Mouse (Mus musculus): Measurements from ENCODE around the gene Clec12a.

GRCm38 (mm10) chr6:129383466-129383865 is 41.0 kb downstream of the Clec12a start:
- TF ChIP-seq POLR2A (IDR thresholded peaks at IDR 0.05; ENCODE audit: insufficient read length, low read depth) (no peak), USF1 (IDR thresholded peaks at IDR 0.05; ENCODE audit: low read depth) (peak; percentile 73), REST (IDR thresholded peaks at IDR 0.05; ENCODE audit: insufficient read depth, insufficient read length) (no peak), E2F4 (IDR thresholded peaks at IDR 0.05; ENCODE audit: insufficient read depth) (no peak), POLR2AphosphoS2 (IDR thresholded peaks at IDR 0.05; ENCODE audit: insufficient read length, low read depth) (no peak), MYOG (IDR thresholded peaks at IDR 0.05; ENCODE audit: control insufficient read depth in 1 of 3, insufficient read depth in 1 of 3, insufficient read length in 2 of 3, low read depth in 2 of 3) (no peak), MYOD1 (IDR thresholded peaks at IDR 0.05; ENCODE audit: control insufficient read depth in 1 of 3, insufficient read length in 2 of 3, low read depth in 2 of 3) (peak in 1 of 3 experiments; percentile 12), MAX (IDR thresholded peaks at IDR 0.05; ENCODE audit: low read depth) (no peak), CEBPB (IDR thresholded peaks at IDR 0.05; ENCODE audit: insufficient read depth, poor library complexity, severe bottlenecking) (no peak)

Data from myocyte (in vitro differentiated cells).